Mouse (Mus musculus) heart, embryonic 16.5 days (tissue): ENCODE data around the gene Heatr4. TPM values are rescaled to one million over a fixed set of nuclear protein-coding genes. Genes with fewer than 3 reads are reported as not detected.
"Not testable (repeated sequence)": the region's sequence is repeated elsewhere in the genome, so short reads cannot be mapped to it uniquely, and the experiment has no call there.

Source experiments
- ATAC-seq: fragments of 200-750 bp; cut with Nextera tagmentation; replicated peaks from 2 replicates; pipeline ENCODE4 v1.8.0; 2017; ENCODE audit warnings: moderate number of reproducible peaks; ENCODE audit not compliant: insufficient read depth, low FRiP score; ENCODE audit errors: extremely low read depth
- H3K27ac ChIP-seq: fragments of 300-500 bp; sonication (generic); 2 replicates; pipeline ENCODE4 v1.5.1; 2014; ENCODE audit warnings: mild to moderate bottlenecking, low read length, control low read depth, moderate library complexity
- H3K27me3 ChIP-seq: fragments of 300-500 bp; sonication (generic); 2 replicates; pipeline ENCODE4 v1.6.1; 2014; ENCODE audit warnings: low read length, mixed read lengths; ENCODE audit not compliant: control insufficient read depth, insufficient read depth
- H3K36me3 ChIP-seq: fragments of 300-500 bp; sonication (generic); 2 replicates; pipeline ENCODE4 v1.6.1; 2014; ENCODE audit not compliant: control insufficient read depth, insufficient read depth
- H3K4me1 ChIP-seq: fragments of 300-500 bp; sonication (generic); 2 replicates; pipeline ENCODE4 v1.6.1; 2014; ENCODE audit warnings: low read length, mixed read lengths; ENCODE audit not compliant: control insufficient read depth, insufficient read depth
- H3K4me2 ChIP-seq: fragments of 300-500 bp; sonication (generic); 2 replicates; pipeline ENCODE4 v1.6.1; 2014; ENCODE audit warnings: low read depth, mild to moderate bottlenecking, control low read depth, low read length
- H3K4me3 ChIP-seq: fragments of 300-500 bp; sonication (generic); 2 replicates; pipeline ENCODE4 v1.5.1; 2014; ENCODE audit warnings: mild to moderate bottlenecking, control low read depth, low read length
- H3K9ac ChIP-seq: fragments of 300-500 bp; sonication (generic); 2 replicates; pipeline ENCODE4 v1.6.1; 2014; ENCODE audit warnings: low read length, control low read depth
- H3K9me3 ChIP-seq: fragments of 300-500 bp; sonication (generic); replicated peaks from 2 replicates; pipeline ENCODE4 v1.6.1; 2016; ENCODE audit warnings: low read length; ENCODE audit not compliant: control insufficient read depth
- WGBS: fragments of 180-500 bp; shearing (Covaris S2); extraction: QIAGEN DNeasy Blood & Tissue Kit; methylation state at CpG from one replicate; pipeline ENCODE4 v1.1.7; 2014; 5-methylcytosine and 5-hydroxymethylcytosine counted together
- polyA plus RNA-seq: library from polyadenylated mRNA; unstranded; fragments of >200 nt; fragmentation: Nextera tagmentation; extraction: Ambion mirVana; gene quantifications from 2 replicates; pipeline ENCODE4 v1.2.1, GENCODE M21; 2015

Heatr4 gene
- polyA plus RNA-seq, 1 experiment from 2014 or later: not detected

DNA sequence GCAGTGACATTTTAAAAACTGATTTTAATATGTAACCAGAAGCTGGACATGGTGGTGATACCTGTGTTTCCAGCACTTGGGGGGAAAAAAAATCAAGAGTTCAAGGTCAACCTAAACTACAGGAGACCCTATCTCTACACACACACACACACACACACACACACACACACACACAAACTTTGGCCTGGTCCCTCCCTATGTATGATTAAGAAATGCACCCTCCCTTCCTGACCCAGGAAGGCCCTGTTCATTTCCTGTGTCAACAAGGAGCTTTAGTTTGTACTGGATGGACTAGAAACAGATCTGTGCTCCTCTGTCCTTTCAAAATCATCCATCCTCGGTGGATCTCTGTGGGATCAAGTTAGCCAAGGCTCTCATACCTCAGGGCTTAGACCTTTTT, 46.1 kb downstream of the Heatr4 start:
- 39% methylated on average over 1 of the region's 1 CpGs for WGBS
- H3K4me1 ChIP-seq, H3K27ac ChIP-seq, H3K4me3 ChIP-seq, H3K4me2 ChIP-seq, H3K36me3 ChIP-seq, H3K9ac ChIP-seq, H3K27me3 ChIP-seq, H3K9me3 ChIP-seq, ATAC-seq: not testable (repeated sequence)

DNA sequence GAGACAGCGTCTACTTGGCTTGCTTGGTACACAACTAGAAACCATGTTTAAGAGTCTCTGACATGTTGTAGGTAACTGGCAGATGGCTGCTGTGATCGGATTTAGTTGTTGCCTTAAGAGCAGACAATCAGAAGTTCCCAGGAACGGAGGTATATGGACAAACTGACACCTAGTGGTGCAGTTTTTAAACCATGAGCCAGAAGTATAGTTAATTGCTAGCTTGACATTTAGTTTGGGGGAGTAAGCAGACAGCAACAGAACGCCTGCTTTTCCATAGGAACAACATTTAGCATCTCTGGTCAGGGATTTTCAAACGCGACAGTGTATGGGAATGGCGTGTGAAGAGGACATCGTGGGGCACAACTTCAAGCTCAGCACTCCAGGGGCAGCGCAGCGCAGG, 47.1 kb downstream of the Heatr4 start:
- H3K9me3 ChIP-seq: no peaks in the 10 kb centered on the region
- H3K9ac ChIP-seq: no peak overlapping the region
- no peaks in the 10 kb centered on the region for H3K36me3 ChIP-seq
- ATAC-seq: no peak
- H3K27me3 ChIP-seq: no peaks in the 10 kb centered on the region
- H3K4me3 ChIP-seq: no peak overlapping the region
- no peak overlapping the region for H3K4me2 ChIP-seq
- no peak overlapping the region for H3K27ac ChIP-seq
- 59% methylated on average over 10 of the region's 10 CpGs for WGBS
- H3K4me1 ChIP-seq: no peaks in the 10 kb centered on the region

DNA sequence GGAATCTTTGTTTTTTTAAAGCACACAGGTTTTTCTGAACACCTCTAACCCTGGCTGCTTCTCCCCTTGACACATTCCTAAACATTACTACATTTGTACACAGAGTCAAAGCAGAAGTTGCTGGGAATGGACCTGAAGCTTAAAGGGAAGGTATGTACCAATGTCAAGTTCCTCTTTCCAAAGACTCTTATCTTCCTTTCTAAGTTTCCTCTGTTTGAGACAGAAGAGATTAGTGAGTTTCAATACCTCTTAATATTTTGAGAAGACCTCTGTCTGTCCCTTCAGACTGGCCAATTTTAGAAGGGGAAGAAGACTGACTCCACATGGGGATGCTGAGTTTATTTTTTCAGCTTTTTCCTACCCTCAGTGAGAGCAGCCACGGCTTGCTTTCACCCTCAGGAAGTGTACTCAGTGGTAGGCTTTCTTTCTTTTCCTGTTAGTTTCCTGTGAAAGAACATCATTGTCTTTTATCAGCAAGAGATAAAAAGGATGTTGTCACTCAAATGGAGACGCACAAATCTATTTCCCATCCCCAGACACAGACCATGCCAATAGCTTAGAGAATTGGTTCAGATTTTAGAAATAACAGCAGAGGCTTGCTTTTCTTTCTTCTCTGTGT, 55.4 kb downstream of the Heatr4 start:
- no peak for ATAC-seq
- Histone ChIP-seq H3K4me2 (no peak overlapping the region), H3K4me3 (no peak overlapping the region), H3K9ac (no peak overlapping the region), H3K9me3 (no peaks in the 10 kb centered on the region), H3K27me3 (no peaks in the 10 kb centered on the region), H3K36me3 (no peaks in the 10 kb centered on the region), H3K4me1 (peaks cover 20% of the 10 kb centered on the region), H3K27ac (peak overlapping the region; percentile 65)
- WGBS: 17% methylated on average over 2 of the region's 2 CpGs

DNA sequence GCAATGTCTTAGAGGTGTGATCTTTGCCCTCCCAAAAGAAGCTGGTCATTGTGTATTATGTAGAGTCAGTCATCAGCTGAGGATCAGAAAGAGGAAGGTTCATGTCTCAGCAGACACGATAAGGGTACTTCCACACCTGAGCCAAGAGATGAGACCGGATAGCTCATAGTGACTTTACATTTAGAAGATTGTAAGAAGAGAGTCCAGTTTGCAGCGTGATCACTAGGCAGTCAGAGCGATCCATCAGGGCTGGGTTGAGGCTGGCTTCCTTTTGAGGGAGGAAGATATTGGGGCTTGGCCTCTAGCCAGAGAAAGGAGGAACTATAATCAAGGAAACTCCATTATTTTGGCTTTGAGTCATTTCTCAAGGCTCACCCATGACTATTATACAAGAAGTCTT, 56.9 kb downstream of the Heatr4 start:
- WGBS: 59% methylated on average over 4 of the region's 4 CpGs
- peaks cover 35% of the 10 kb centered on the region for H3K4me1 ChIP-seq
- no peak for ATAC-seq
- H3K9ac ChIP-seq: no peak overlapping the region
- H3K27ac ChIP-seq: peak overlapping the region; percentile 47; the same call in 1 of the 2 replicates
- no peaks in the 10 kb centered on the region for H3K27me3 ChIP-seq
- no peak overlapping the region for H3K4me2 ChIP-seq
- H3K9me3 ChIP-seq: no peaks in the 10 kb centered on the region
- H3K36me3 ChIP-seq: no peaks in the 10 kb centered on the region
- H3K4me3 ChIP-seq: no peak overlapping the region

DNA sequence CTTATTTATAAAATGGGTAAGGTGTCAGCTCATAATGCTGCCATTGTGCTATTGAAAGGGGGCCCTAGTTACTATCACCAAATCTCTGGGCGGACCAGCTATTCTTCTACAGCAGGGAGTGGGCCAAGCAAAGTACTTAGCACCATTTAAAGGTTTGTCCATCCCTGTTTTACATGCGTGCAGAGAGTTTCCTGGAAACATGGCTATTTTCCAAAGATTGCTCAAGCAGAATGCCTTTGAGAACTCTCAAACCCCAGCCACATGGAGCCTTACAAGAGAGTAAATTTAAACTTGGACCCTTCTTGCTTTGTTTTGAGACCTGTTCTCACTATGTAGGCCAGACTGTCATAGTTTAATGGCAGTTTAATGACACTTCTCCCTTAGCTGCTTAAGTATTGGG, 58.6 kb downstream of the Heatr4 start:
- Histone ChIP-seq H3K4me1 (peaks cover 35% of the 10 kb centered on the region), H3K9ac (no peak overlapping the region), H3K4me3 (no peak overlapping the region), H3K36me3 (no peaks in the 10 kb centered on the region), H3K27ac (no peak overlapping the region), H3K9me3 (no peaks in the 10 kb centered on the region), H3K27me3 (no peaks in the 10 kb centered on the region), H3K4me2 (no peak overlapping the region)
- WGBS: 55% methylated on average over 2 of the region's 2 CpGs
- ATAC-seq: no peak

DNA sequence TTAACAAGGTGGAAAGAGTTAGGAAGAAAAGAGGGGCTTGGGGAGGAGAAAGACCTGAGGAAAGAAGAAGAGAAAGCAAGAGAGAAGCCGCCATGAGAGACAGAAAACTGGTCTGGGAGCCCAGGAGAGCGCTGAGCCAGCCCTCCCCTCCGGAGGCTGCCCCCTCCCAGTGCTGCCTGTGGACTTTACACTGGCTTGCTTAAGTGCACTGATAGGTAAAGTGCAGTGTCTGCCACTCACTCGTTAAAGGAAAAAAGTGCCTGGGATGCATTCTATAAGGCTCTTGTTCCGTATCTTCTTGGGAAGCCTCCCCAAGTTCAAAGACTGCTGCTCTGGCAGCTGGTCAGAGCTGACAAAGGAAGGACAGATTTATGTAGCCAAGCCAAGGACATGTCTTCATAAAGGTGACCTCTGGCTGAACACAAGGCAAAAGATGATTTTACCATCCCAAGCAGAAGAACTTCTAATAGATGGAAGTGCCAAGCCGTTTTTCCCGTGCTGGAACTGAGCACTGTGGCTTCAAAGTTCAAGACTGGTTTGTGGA, 59.4 kb downstream of the Heatr4 start:
- Histone ChIP-seq H3K9me3 (no peaks in the 10 kb centered on the region), H3K4me3 (no peak overlapping the region), H3K27me3 (no peaks in the 10 kb centered on the region), H3K27ac (peak overlapping the region; percentile 1; the same call in 1 of the 2 replicates), H3K4me1 (peaks cover 41% of the 10 kb centered on the region), H3K36me3 (no peaks in the 10 kb centered on the region), H3K4me2 (peak overlapping the region; percentile 42), H3K9ac (peak overlapping the region; percentile 54; the same call in 1 of the 2 replicates)
- 36% methylated on average over 7 of the region's 7 CpGs for WGBS
- no peak for ATAC-seq

DNA sequence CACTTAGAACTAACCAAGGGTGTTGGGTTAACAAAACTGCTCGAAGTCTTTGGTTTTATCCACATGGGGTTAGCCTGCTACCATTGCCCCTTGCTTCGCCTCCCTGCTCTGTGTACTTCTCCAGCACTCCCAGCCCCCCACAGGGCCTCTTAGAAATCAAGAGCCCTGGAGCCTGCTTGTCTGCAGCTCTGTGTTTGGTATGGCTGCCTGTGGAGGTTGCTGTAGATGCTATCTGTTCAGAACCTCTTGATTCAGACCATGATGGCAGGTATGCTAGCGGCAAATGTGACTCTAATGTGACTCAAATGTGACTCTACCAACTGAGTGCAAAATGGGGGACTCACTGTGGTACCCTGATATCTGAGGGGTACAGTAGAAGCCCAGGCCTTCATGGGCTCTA, 60.3 kb downstream of the Heatr4 start:
- Histone ChIP-seq H3K27ac (peak overlapping the region; percentile 48), H3K4me1 (peaks cover 45% of the 10 kb centered on the region)

DNA sequence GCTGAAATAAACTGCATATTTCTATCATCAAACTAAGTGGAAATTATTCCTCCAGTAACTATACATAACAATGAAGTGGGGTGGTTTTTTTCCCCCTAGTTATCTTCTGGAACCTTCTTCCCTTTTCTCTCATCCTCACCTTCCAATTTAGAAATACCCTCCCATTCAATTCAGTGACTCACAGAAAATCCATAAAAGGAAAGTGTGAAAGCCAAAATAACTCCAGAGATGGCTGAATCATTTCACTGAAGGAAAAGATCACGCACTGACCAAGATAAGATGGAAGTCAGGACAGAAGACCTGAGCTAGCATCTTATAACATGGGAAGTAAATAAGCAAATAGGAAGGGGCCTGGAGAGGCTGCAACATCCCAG, 61.2 kb downstream of the Heatr4 start:
- Histone ChIP-seq H3K27ac (no peak overlapping the region), H3K9me3 (no peaks in the 10 kb centered on the region)
- 58% methylated on average over 1 of the region's 1 CpGs for WGBS

More for the DNA sequence above, 60.3 kb downstream of the Heatr4 start:
- Histone ChIP-seq H3K36me3 (no peaks in the 10 kb centered on the region), H3K9ac (no peak overlapping the region), H3K4me3 (no peak overlapping the region), H3K4me2 (no peak overlapping the region), H3K9me3 (no peaks in the 10 kb centered on the region), H3K27me3 (no peaks in the 10 kb centered on the region)
- 48% methylated on average over 3 of the region's 3 CpGs for WGBS
- no peak for ATAC-seq

DNA sequence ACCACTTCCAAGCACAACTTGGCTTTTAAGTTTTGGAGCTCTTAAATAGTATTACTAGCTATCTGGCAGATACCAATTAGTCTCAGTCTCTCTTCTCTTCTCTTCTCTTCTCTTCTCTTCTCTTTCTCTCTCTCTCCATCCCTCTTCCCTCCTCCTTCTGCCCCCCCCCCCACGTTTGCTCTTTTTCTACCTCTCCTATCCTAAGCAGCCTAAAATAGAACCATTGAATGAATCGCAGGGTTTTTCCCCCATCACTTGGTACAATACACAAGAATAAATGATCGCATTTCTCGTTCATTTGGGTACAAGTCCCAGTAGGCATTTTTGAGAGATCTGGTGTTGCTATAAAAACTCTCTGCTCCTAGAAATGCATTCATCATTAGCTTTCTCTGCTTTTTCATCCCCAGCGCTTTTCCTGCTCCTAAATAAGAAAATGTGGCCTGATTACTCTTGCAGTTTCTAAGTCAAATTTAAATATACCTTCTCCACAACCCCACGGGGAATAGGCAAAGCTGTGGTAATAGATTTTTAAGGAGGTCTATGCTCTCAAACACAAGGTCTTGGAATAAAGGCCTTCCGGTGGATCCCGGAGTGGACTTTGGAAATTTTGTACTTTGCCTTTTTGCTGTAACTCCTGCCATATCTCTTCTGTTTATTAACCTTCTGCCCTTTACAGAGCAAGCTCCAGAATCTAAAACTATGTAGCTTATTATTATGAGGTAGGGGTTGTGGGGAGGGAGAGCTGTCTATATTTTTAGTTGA, 61.7 kb downstream of the Heatr4 start:
- peaks cover 39% of the 10 kb centered on the region for H3K4me1 ChIP-seq
- WGBS: 29% methylated on average over 8 of the region's 8 CpGs
- H3K27ac ChIP-seq: peak overlapping the region; percentile 85

More for the DNA sequence above, 61.2 kb downstream of the Heatr4 start:
- H3K4me1 ChIP-seq: peaks cover 41% of the 10 kb centered on the region
- no peaks in the 10 kb centered on the region for H3K36me3 ChIP-seq
- no peak overlapping the region for H3K4me2 ChIP-seq
- no peak for ATAC-seq
- H3K4me3 ChIP-seq: no peak overlapping the region
- H3K27me3 ChIP-seq: no peaks in the 10 kb centered on the region
- H3K9ac ChIP-seq: no peak overlapping the region

More for the DNA sequence above, 61.7 kb downstream of the Heatr4 start:
- Histone ChIP-seq H3K4me3 (peak overlapping the region; percentile 98), H3K27me3 (no peaks in the 10 kb centered on the region), H3K4me2 (peak overlapping the region; percentile 77), H3K9ac (peak overlapping the region; percentile 81), H3K9me3 (no peaks in the 10 kb centered on the region), H3K36me3 (no peaks in the 10 kb centered on the region)
- no peak for ATAC-seq
